Comparison of ENCODE assay signal across 9 mouse cellular contexts in genomic region chr1:39949205-39949604, GRCm38 (mm10). TPM values are rescaled to one million over a fixed set of nuclear protein-coding genes. Genes with fewer than 3 reads are reported as not detected.
DNase-seq lines count a peak whose midpoint lies in the region; ATAC-seq and TF ChIP-seq lines count a peak whose summit lies in the region.
"Had no signal": no experiment of that assay in that cellular context is flagged by ENCODE, and none has a peak within 500 bp of the region (broad histone marks: within the 10 kb centered on the region; RNA-seq: fewer than 3 reads in every experiment).

No protein-coding gene starts in this region.

- no peak overlapping the region for H3K9ac ChIP-seq in hindbrain, postnatal 0 days (replicated peaks; ENCODE audit: low read length)
- H3K9ac ChIP-seq: embryonic facial prominence, embryonic 15.5 days had no signal

- no peak overlapping the region for H3K4me3 ChIP-seq in lung, adult 2 months (replicated peaks; ENCODE audit: extremely low read depth, low read depth, low read length)
- H3K4me3 ChIP-seq in hindbrain, postnatal 0 days (ENCODE audit: low read length) = no peak overlapping the region
- H3K4me3 ChIP-seq in olfactory bulb, adult 2 months (ENCODE audit: insufficient read depth, low read depth, low read length) = no peak overlapping the region
- H3K4me3 ChIP-seq: embryonic facial prominence, embryonic 15.5 days had no signal

- no peak for TF ChIP-seq POLR2A in lung, adult 2 months (IDR thresholded peaks at IDR 0.05; ENCODE audit: borderline replicate concordance, extremely low read depth, low read depth, low read length)
- no peak for TF ChIP-seq POLR2A in olfactory bulb, adult 2 months (IDR thresholded peaks at IDR 0.05; ENCODE audit: insufficient read depth, low read depth, low read length)

- peaks cover 40% of the 10 kb centered on the region for H3K4me1 ChIP-seq in lung, adult 2 months (ENCODE audit: control insufficient read depth, insufficient read depth, low read length)
- H3K4me1 ChIP-seq in hindbrain, postnatal 0 days (ENCODE audit: insufficient read depth, low read length) = peaks cover 68% of the 10 kb centered on the region
- H3K4me1 ChIP-seq in olfactory bulb, adult 2 months (ENCODE audit: control insufficient read depth, insufficient read depth, low read length) = peaks cover 32% of the 10 kb centered on the region

- peak overlapping the region; percentile 86 for H3K27ac ChIP-seq in hindbrain, postnatal 0 days
- H3K27ac ChIP-seq in olfactory bulb, adult 2 months (ENCODE audit: insufficient read depth, low read depth, low read length) = peak overlapping the region; percentile 75
- H3K27ac ChIP-seq: embryonic facial prominence, embryonic 15.5 days had no signal

- H3K4me2 ChIP-seq in hindbrain, postnatal 0 days (ENCODE audit: low read depth, low read length) = no peak overlapping the region
- H3K4me2 ChIP-seq: embryonic facial prominence, embryonic 15.5 days had no signal

- no peak for ATAC-seq in hindbrain, postnatal 0 days

- WGBS in lung, adult 2 months = 18% methylated on average over 5 of the region's 5 CpGs
- 46% methylated on average over 5 of the region's 5 CpGs for WGBS in hindbrain, postnatal 0 days
- 25% methylated on average over 5 of the region's 5 CpGs for WGBS in olfactory bulb, adult 2 months

- no peaks in the 10 kb centered on the region for H3K9me3 ChIP-seq in hindbrain, postnatal 0 days (ENCODE audit: low read length)
- H3K9me3 ChIP-seq: embryonic facial prominence, embryonic 15.5 days had no signal

- H3K27me3 ChIP-seq in hindbrain, postnatal 0 days (ENCODE audit: insufficient read depth, low read length) = no peaks in the 10 kb centered on the region
- H3K27me3 ChIP-seq: embryonic facial prominence, embryonic 15.5 days had no signal

- H3K36me3 ChIP-seq in hindbrain, postnatal 0 days (ENCODE audit: insufficient read depth, low read length) = no peaks in the 10 kb centered on the region
- H3K36me3 ChIP-seq: embryonic facial prominence, embryonic 15.5 days had no signal

- DNase-seq in lung, postnatal 36 days = peak; percentile 57
- DNase-seq in lung, adult 2 months = no peak
- DNase-seq in c-Kit-positive CD71-positive TER-119-positive erythroid progenitor cells, embryonic 14.5 days (ENCODE audit: low spot score) = peak; percentile 52
- no peak for DNase-seq in hindbrain, postnatal 0 days (ENCODE audit: low spot score)
- no peak for DNase-seq in cerebellum, adult 9-11 months
- no peak for DNase-seq in kidney, postnatal 36 days
- DNase-seq: adrenal gland, adult 2 months had no signal

- no peak for TF ChIP-seq CTCF in lung, adult 2 months (IDR thresholded peaks at IDR 0.05; ENCODE audit: insufficient read depth, low read length)
- peak; percentile 18 for TF ChIP-seq CTCF in hindbrain, postnatal 0 days (IDR thresholded peaks at IDR 0.05; ENCODE audit: low read depth)
- no peak for TF ChIP-seq CTCF in olfactory bulb, adult 2 months (IDR thresholded peaks at IDR 0.05; ENCODE audit: insufficient read depth, low read depth, low read length)

RNA-seq across cellular contexts. Expression of gene Map4k4, which starts 48.5 kb away (rescaled TPM):
- polyA plus RNA-seq in lung, adult 2 months (2012; rRNA removed) = 80.4 and 94.7 TPM in 2 replicates
- 172 and 189 TPM in 2 replicates for total RNA-seq in hindbrain, postnatal 0 days (2014; rRNA removed)
- polyA plus RNA-seq in hindbrain, postnatal 0 days (2015; fragmentation: Nextera tagmentation; extraction: Ambion mirVana) = 32.4 and 34.1 TPM in 2 replicates
- polyA plus RNA-seq in olfactory bulb, adult 2 months (2012; ENCODE audit: insufficient read depth, insufficient read length, low replicate concordance, missing spikeins) = 300 and 913 TPM in 2 replicates

Comparison
In these comparisons a context has a peak if more than half of its experiments do, and no peak if none do; other contexts are left out.
1. DNase-seq: peak in lung, postnatal 36 days (single experiment) and c-Kit-positive CD71-positive TER-119-positive erythroid progenitor cells, embryonic 14.5 days (single experiment); none in lung, adult 2 months (single experiment), hindbrain, postnatal 0 days (single experiment), cerebellum, adult 9-11 months (single experiment) and kidney, postnatal 36 days (0 of 2).